Mouse (Mus musculus): ENCODE results near the gene Pomp.
"Not testable (repeated sequence)": the region's sequence is repeated elsewhere in the genome, so short reads cannot be mapped to it uniquely, and the experiment has no call there.

Gene Pomp

GRCm38 (mm10) chr5:147860076-147860448 lies 199 bp upstream of the Pomp start:
- no peak for DNase-seq (ENCODE audit: low read depth, low spot score)

GRCm38 (mm10) chr5:147868674-147869073 lies 8.4 kb downstream of the Pomp start:
- no peak for DNase-seq (ENCODE audit: low read depth, low spot score)

- no peak for DNase-seq (ENCODE audit: low read depth, low spot score)
Measured at GRCm38 (mm10) chr5:147869568-147869967, 9.3 kb downstream of the Pomp start.

GRCm38 (mm10) chr5:147870296-147870695 lies 10.0 kb downstream of the Pomp start:
- DNase-seq (ENCODE audit: low read depth, low spot score), result no peak

- DNase-seq (ENCODE audit: low read depth, low spot score), result no peak
Measured at GRCm38 (mm10) chr5:147871091-147871820, 11.0 kb downstream of the Pomp start.

- DNase-seq (ENCODE audit: low read depth, low spot score), result no peak
Measured at GRCm38 (mm10) chr5:147874491-147875065, 14.3 kb downstream of the Pomp start.

- DNase-seq (ENCODE audit: low read depth, low spot score), result no peak
Measured at GRCm38 (mm10) chr5:147875210-147875609, 14.9 kb downstream of the Pomp start.

- DNase-seq (ENCODE audit: low read depth, low spot score), result peak; percentile 26
Measured at GRCm38 (mm10) chr5:147877520-147877919, 17.3 kb downstream of the Pomp start.

GRCm38 (mm10) chr5:147879971-147880682 lies 19.9 kb downstream of the Pomp start:
- no peak for DNase-seq (ENCODE audit: low read depth, low spot score)

- DNase-seq (ENCODE audit: low read depth, low spot score), result no peak
Measured at GRCm38 (mm10) chr5:147883581-147883980, 23.3 kb downstream of the Pomp start.

GRCm38 (mm10) chr5:147888313-147889297 lies 28.3 kb downstream of the Pomp start:
- no peak for DNase-seq (ENCODE audit: low read depth, low spot score)

- DNase-seq (ENCODE audit: low read depth, low spot score), result no peak
Measured at GRCm38 (mm10) chr5:147892735-147893134, 32.5 kb downstream of the Pomp start.

- no peak for DNase-seq (ENCODE audit: low read depth, low spot score)
Measured at GRCm38 (mm10) chr5:147893143-147893542, 32.9 kb downstream of the Pomp start.

GRCm38 (mm10) chr5:147893766-147894454 lies 33.6 kb downstream of the Pomp start:
- DNase-seq (ENCODE audit: low read depth, low spot score), result no peak

GRCm38 (mm10) chr5:147894455-147895076 lies 34.3 kb downstream of the Pomp start, which contains the start of gene Slc46a3:
Gene Slc46a3, minus strand, starts transcription at chr5:147894815.
- DNase-seq (ENCODE audit: low read depth, low spot score), result peak; percentile 93

GRCm38 (mm10) chr5:147895436-147896198 lies 35.4 kb downstream of the Pomp start:
- DNase-seq (ENCODE audit: low read depth, low spot score), result no peak

GRCm38 (mm10) chr5:147896501-147896900 lies 36.2 kb downstream of the Pomp start:
- not testable (repeated sequence) for DNase-seq (ENCODE audit: low read depth, low spot score)

- DNase-seq (ENCODE audit: low read depth, low spot score), result no peak
Measured at GRCm38 (mm10) chr5:147898254-147898653, 38.0 kb downstream of the Pomp start.

GRCm38 (mm10) chr5:147898968-147899549 lies 38.8 kb downstream of the Pomp start:
- DNase-seq (ENCODE audit: low read depth, low spot score), result no peak

All from mesoderm, embryonic 11.5 days (tissue).